Mouse (Mus musculus): ENCODE measurements at regions not wholly inside any gene's neighbourhood (a gene's known extent, or its start where the extent isn't known, plus 50 kb on each side); places are given as distances from the start of the nearest gene placed in this dataset.

DNA sequence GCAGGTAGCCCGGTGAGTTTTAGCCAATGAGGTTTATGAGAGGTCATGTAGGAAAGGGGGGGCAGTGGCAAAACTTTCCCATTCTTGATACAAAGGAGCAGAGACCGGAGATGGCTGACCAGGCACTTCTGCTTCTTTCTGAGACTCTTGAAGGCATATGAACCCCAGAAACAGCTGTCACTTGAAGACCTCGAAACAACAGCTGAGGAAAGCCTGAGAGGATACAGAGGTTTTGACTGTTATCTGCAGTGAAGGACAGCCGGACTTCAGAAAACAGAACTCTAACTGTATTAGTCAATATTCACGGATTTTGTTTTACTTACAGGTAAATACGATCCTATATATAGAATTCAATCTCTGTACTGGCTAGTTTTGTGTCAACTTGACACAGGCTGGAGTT is 50.0 kb upstream of the Tiparp start:
- TF ChIP-seq CTCF (IDR thresholded peaks at IDR 0.05) (no peak), EP300 (IDR thresholded peaks at IDR 0.05) (no peak)

Data from lung, postnatal 0 days (tissue).